Mouse (Mus musculus): ENCODE results near the gene Ctnnd2.

The Ctnnd2 gene

GRCm38 (mm10) chr15:30875523-30875922 lies 703.1 kb downstream of the Ctnnd2 start:
- DNase-seq (ENCODE audit: low spot score in 2 of 2), result no peak

- DNase-seq (ENCODE audit: low spot score in 2 of 2), result no peak
Observed at GRCm38 (mm10) chr15:30884692-30885334, 712.4 kb downstream of the Ctnnd2 start.

GRCm38 (mm10) chr15:30885410-30885809 lies 713.0 kb downstream of the Ctnnd2 start:
- DNase-seq (ENCODE audit: low spot score in 2 of 2), result no peak

- no peak for DNase-seq (ENCODE audit: low spot score in 2 of 2)
Observed at GRCm38 (mm10) chr15:30887559-30887958, 715.2 kb downstream of the Ctnnd2 start.

- DNase-seq (ENCODE audit: low spot score in 2 of 2), result no peak
Observed at GRCm38 (mm10) chr15:30891986-30892385, 719.6 kb downstream of the Ctnnd2 start.

GRCm38 (mm10) chr15:30895063-30895462 lies 722.7 kb downstream of the Ctnnd2 start:
- DNase-seq (ENCODE audit: low spot score in 2 of 2), result no peak

- DNase-seq (ENCODE audit: low spot score in 2 of 2), result no peak
Observed at GRCm38 (mm10) chr15:30897342-30897741, 724.9 kb downstream of the Ctnnd2 start.

- DNase-seq (ENCODE audit: low spot score in 2 of 2), result no peak
Observed at GRCm38 (mm10) chr15:30908027-30908426, 735.6 kb downstream of the Ctnnd2 start.

- no peak for DNase-seq (ENCODE audit: low spot score in 2 of 2)
Observed at GRCm38 (mm10) chr15:30913360-30913759, 741.0 kb downstream of the Ctnnd2 start.

- no peak for DNase-seq (ENCODE audit: low spot score in 2 of 2)
Observed at GRCm38 (mm10) chr15:30925838-30926237, 753.4 kb downstream of the Ctnnd2 start.

GRCm38 (mm10) chr15:30927632-30928031 lies 755.2 kb downstream of the Ctnnd2 start:
- DNase-seq (ENCODE audit: low spot score in 2 of 2), result no peak

- DNase-seq (ENCODE audit: low spot score in 2 of 2), result no peak
Observed at GRCm38 (mm10) chr15:30931906-30932305, 759.5 kb downstream of the Ctnnd2 start.

- DNase-seq (ENCODE audit: low spot score in 2 of 2), result no peak
Observed at GRCm38 (mm10) chr15:30945863-30946262, 773.5 kb downstream of the Ctnnd2 start.

- no peak for DNase-seq (ENCODE audit: low spot score in 2 of 2)
Observed at GRCm38 (mm10) chr15:30958513-30958912, 786.1 kb downstream of the Ctnnd2 start.

GRCm38 (mm10) chr15:30962421-30963160 lies 790.2 kb downstream of the Ctnnd2 start:
- DNase-seq (ENCODE audit: low spot score in 2 of 2), result no peak

- no peak for DNase-seq (ENCODE audit: low spot score in 2 of 2)
Observed at GRCm38 (mm10) chr15:30964046-30964445, 791.7 kb downstream of the Ctnnd2 start.

GRCm38 (mm10) chr15:30964865-30965679 lies 792.7 kb downstream of the Ctnnd2 start:
- no peak for DNase-seq (ENCODE audit: low spot score in 2 of 2)

GRCm38 (mm10) chr15:30966826-30967225 lies 794.4 kb downstream of the Ctnnd2 start:
- no peak for DNase-seq (ENCODE audit: low spot score in 2 of 2)

- DNase-seq (ENCODE audit: low spot score in 2 of 2), result no peak
Observed at GRCm38 (mm10) chr15:30974436-30974835, 802.0 kb downstream of the Ctnnd2 start.

GRCm38 (mm10) chr15:30974991-30975775 lies 802.8 kb downstream of the Ctnnd2 start:
- no peak for DNase-seq (ENCODE audit: low spot score in 2 of 2)

GRCm38 (mm10) chr15:30977166-30977740 lies 804.9 kb downstream of the Ctnnd2 start:
- no peak for DNase-seq (ENCODE audit: low spot score in 2 of 2)

Data from spleen, postnatal 14 days (tissue).